Mouse (Mus musculus): ENCODE measurements at regions not wholly inside any gene's neighbourhood (a gene's known extent, or its start where the extent isn't known, plus 50 kb on each side); places are given as distances from the start of the nearest gene placed in this dataset.
A peak's percentile ranks its signal among the peaks of the same experiment; 100 is the strongest.

GRCm38 (mm10) chr11:18715050-18715850 is 303.5 kb downstream of the Meis1 start:
- DNase-seq: peak; percentile 5

- no peak for DNase-seq
Measured at GRCm38 (mm10) chr11:18714400-18714799, 304.4 kb downstream of the Meis1 start.

- DNase-seq: peak; percentile 73
Measured at GRCm38 (mm10) chr11:18712642-18713053, 306.1 kb downstream of the Meis1 start.

- DNase-seq: no peak
Measured at GRCm38 (mm10) chr11:18709628-18710027, 309.2 kb downstream of the Meis1 start.

GRCm38 (mm10) chr11:18681593-18681992 is 337.2 kb downstream of the Meis1 start:
- no peak for DNase-seq

- no peak for DNase-seq
Measured at GRCm38 (mm10) chr11:18676876-18677275, 341.9 kb downstream of the Meis1 start.

GRCm38 (mm10) chr11:18670967-18671366 is 347.8 kb downstream of the Meis1 start:
- DNase-seq: peak; percentile 64

GRCm38 (mm10) chr11:18669322-18669721 is 349.5 kb downstream of the Meis1 start:
- DNase-seq: no peak

- no peak for DNase-seq
Measured at GRCm38 (mm10) chr11:18656358-18656757, 362.4 kb downstream of the Meis1 start.

GRCm38 (mm10) chr11:18631975-18632773 is 386.6 kb downstream of the Meis1 start:
- DNase-seq: no peak

- DNase-seq: no peak
Measured at GRCm38 (mm10) chr11:18631570-18631969, 387.2 kb downstream of the Meis1 start.

GRCm38 (mm10) chr11:18621777-18622176 is 397.0 kb downstream of the Meis1 start:
- DNase-seq: no peak

GRCm38 (mm10) chr11:18604836-18605235 is 413.9 kb downstream of the Meis1 start:
- DNase-seq: no peak

GRCm38 (mm10) chr11:18601568-18602182 is 417.1 kb downstream of the Meis1 start:
- no peak for DNase-seq

GRCm38 (mm10) chr11:18598349-18598748 is 420.4 kb downstream of the Meis1 start:
- DNase-seq: no peak

- DNase-seq: no peak
Measured at GRCm38 (mm10) chr11:18596996-18597395, 421.8 kb downstream of the Meis1 start.

GRCm38 (mm10) chr11:18590487-18590886 is 428.3 kb downstream of the Meis1 start:
- DNase-seq: no peak

- no peak for DNase-seq
Measured at GRCm38 (mm10) chr11:18586468-18586867, 432.3 kb downstream of the Meis1 start.

- DNase-seq: no peak
Measured at GRCm38 (mm10) chr11:18585031-18585430, 433.8 kb downstream of the Meis1 start.

GRCm38 (mm10) chr11:18582781-18583161 is 436.0 kb downstream of the Meis1 start:
- no peak for DNase-seq

- no peak for DNase-seq
Measured at GRCm38 (mm10) chr11:18581997-18582780, 436.6 kb downstream of the Meis1 start.

- peak; percentile 18 for DNase-seq
Measured at GRCm38 (mm10) chr11:18581078-18581800, 437.5 kb downstream of the Meis1 start.

Measured in layer of hippocampus, adult 9-11 months (tissue).